Mouse (Mus musculus): ENCODE measurements around the gene Celf3. TPM values are rescaled to one million over a fixed set of nuclear protein-coding genes. Genes with fewer than 3 reads are reported as not detected.
A peak's percentile ranks its signal among the peaks of the same experiment; 100 is the strongest.

Celf3 gene
- polyA plus RNA-seq, 1 experiment from 2014 or later = 154 TPM

GRCm38 (mm10) chr3:94485922-94486321, 7.8 kb downstream of the Celf3 start:
- 65% methylated on average over 7 of the region's 7 CpGs for whole genome bisulfite sequencing
- peaks cover 44% of the 10 kb centered on the region for H3K4me1 ChIP-seq (ENCODE audit: control insufficient read depth, insufficient read depth, low read length)
- no peak overlapping the region for H3K4me3 ChIP-seq (ENCODE audit: low read depth, low read length)
- no peaks in the 10 kb centered on the region for H3K9me3 ChIP-seq (ENCODE audit: control insufficient read depth, low read length)
- no peak for DNase-seq (ENCODE audit: low spot score, missing footprints)
- H3K27ac ChIP-seq (ENCODE audit: low read depth, low read length) = no peak overlapping the region
- no peak for ATAC-seq (ENCODE audit: low FRiP score)
- peaks cover 9% of the 10 kb centered on the region; the same call in 1 of the 2 replicates for H3K36me3 ChIP-seq (ENCODE audit: control insufficient read depth, insufficient read depth, low read length)
- H3K9ac ChIP-seq (ENCODE audit: low read length) = no peak overlapping the region
- H3K4me2 ChIP-seq = no peak overlapping the region
- H3K27me3 ChIP-seq (ENCODE audit: control insufficient read depth, insufficient read depth, low read length) = no peaks in the 10 kb centered on the region

GRCm38 (mm10) chr3:94487581-94487980, 9.5 kb downstream of the Celf3 start:
- no peak for ATAC-seq (ENCODE audit: low FRiP score)
- H3K9me3 ChIP-seq (ENCODE audit: control insufficient read depth, low read length) = no peaks in the 10 kb centered on the region
- H3K27ac ChIP-seq (ENCODE audit: low read depth, low read length) = no peak overlapping the region

GRCm38 (mm10) chr3:94497162-94497561, 19.1 kb downstream of the Celf3 start:
- Histone ChIP-seq H3K27me3 (ENCODE audit: control insufficient read depth, insufficient read depth, low read length) (no peaks in the 10 kb centered on the region), H3K4me2 (no peak overlapping the region), H3K9me3 (ENCODE audit: control insufficient read depth, low read length) (no peaks in the 10 kb centered on the region), H3K36me3 (ENCODE audit: control insufficient read depth, insufficient read depth, low read length) (no peaks in the 10 kb centered on the region), H3K4me3 (ENCODE audit: low read depth, low read length) (no peak overlapping the region), H3K27ac (ENCODE audit: low read depth, low read length) (no peak overlapping the region), H3K4me1 (ENCODE audit: control insufficient read depth, insufficient read depth, low read length) (no peaks in the 10 kb centered on the region), H3K9ac (ENCODE audit: low read length) (no peak overlapping the region)
- 75% methylated on average over 4 of the region's 4 CpGs for WGBS
- DNase-seq (ENCODE audit: low spot score, missing footprints) = no peak
- ATAC-seq (ENCODE audit: low FRiP score) = no peak

More at GRCm38 (mm10) chr3:94487581-94487980, 9.5 kb downstream of the Celf3 start:
- H3K9ac ChIP-seq (ENCODE audit: low read length) = no peak overlapping the region
- no peak overlapping the region for H3K4me3 ChIP-seq (ENCODE audit: low read depth, low read length)
- H3K27me3 ChIP-seq (ENCODE audit: control insufficient read depth, insufficient read depth, low read length) = no peaks in the 10 kb centered on the region
- no peak for DNase-seq (ENCODE audit: low spot score, missing footprints)
- no peak overlapping the region for H3K4me2 ChIP-seq
- peaks cover 38% of the 10 kb centered on the region for H3K4me1 ChIP-seq (ENCODE audit: control insufficient read depth, insufficient read depth, low read length)
- 81% methylated on average over 6 of the region's 6 CpGs for WGBS
- peaks cover 9% of the 10 kb centered on the region; the same call in 1 of the 2 replicates for H3K36me3 ChIP-seq (ENCODE audit: control insufficient read depth, insufficient read depth, low read length)

- no peaks in the 10 kb centered on the region for H3K9me3 ChIP-seq (ENCODE audit: control insufficient read depth, low read length)
- no peaks in the 10 kb centered on the region for H3K27me3 ChIP-seq (ENCODE audit: control insufficient read depth, insufficient read depth, low read length)
- peak; percentile 72 for ATAC-seq (ENCODE audit: low FRiP score)
- 75% methylated on average over 3 of the region's 3 CpGs for WGBS
- peaks cover 5% of the 10 kb centered on the region; the same call in 1 of the 2 replicates for H3K36me3 ChIP-seq (ENCODE audit: control insufficient read depth, insufficient read depth, low read length)
- H3K4me3 ChIP-seq (ENCODE audit: low read depth, low read length) = no peak overlapping the region
- H3K9ac ChIP-seq (ENCODE audit: low read length) = no peak overlapping the region
- peak; percentile 89 for DNase-seq (ENCODE audit: low spot score, missing footprints)
- H3K4me2 ChIP-seq = no peak overlapping the region
- no peaks in the 10 kb centered on the region for H3K4me1 ChIP-seq (ENCODE audit: control insufficient read depth, insufficient read depth, low read length)
- no peak overlapping the region for H3K27ac ChIP-seq (ENCODE audit: low read depth, low read length)
These were observed 24.1 kb downstream of the Celf3 start for GRCm38 (mm10) chr3:94502243-94502642.

GRCm38 (mm10) chr3:94506664-94507063, 28.6 kb downstream of the Celf3 start:
- Histone ChIP-seq H3K9ac (ENCODE audit: low read length) (no peak overlapping the region), H3K4me2 (no peak overlapping the region), H3K36me3 (ENCODE audit: control insufficient read depth, insufficient read depth, low read length) (peaks cover 7% of the 10 kb centered on the region; the same call in 1 of the 2 replicates), H3K4me1 (ENCODE audit: control insufficient read depth, insufficient read depth, low read length) (no peaks in the 10 kb centered on the region), H3K4me3 (ENCODE audit: low read depth, low read length) (no peak overlapping the region), H3K27ac (ENCODE audit: low read depth, low read length) (no peak overlapping the region), H3K27me3 (ENCODE audit: control insufficient read depth, insufficient read depth, low read length) (no peaks in the 10 kb centered on the region), H3K9me3 (ENCODE audit: control insufficient read depth, low read length) (no peaks in the 10 kb centered on the region)
- DNase-seq (ENCODE audit: low spot score, missing footprints) (no peak), ATAC-seq (ENCODE audit: low FRiP score) (no peak)
- WGBS = 91% methylated on average over 1 of the region's 1 CpGs

- no peak for ATAC-seq (ENCODE audit: low FRiP score)
- no peak overlapping the region for H3K4me2 ChIP-seq
- no peaks in the 10 kb centered on the region for H3K4me1 ChIP-seq (ENCODE audit: control insufficient read depth, insufficient read depth, low read length)
- H3K36me3 ChIP-seq (ENCODE audit: control insufficient read depth, insufficient read depth, low read length) = peaks cover 2% of the 10 kb centered on the region; the same call in 1 of the 2 replicates
- no peak overlapping the region for H3K4me3 ChIP-seq (ENCODE audit: low read depth, low read length)
- H3K27me3 ChIP-seq (ENCODE audit: control insufficient read depth, insufficient read depth, low read length) = no peaks in the 10 kb centered on the region
- DNase-seq (ENCODE audit: low spot score, missing footprints) = no peak
- H3K9me3 ChIP-seq (ENCODE audit: control insufficient read depth, low read length) = no peaks in the 10 kb centered on the region
- H3K9ac ChIP-seq (ENCODE audit: low read length) = no peak overlapping the region
- H3K27ac ChIP-seq (ENCODE audit: low read depth, low read length) = no peak overlapping the region
- 64% methylated on average over 2 of the region's 2 CpGs for WGBS
These were observed 48.6 kb downstream of the Celf3 start for GRCm38 (mm10) chr3:94526731-94527130.

- Histone ChIP-seq H3K9me3 (ENCODE audit: control insufficient read depth, low read length) (no peaks in the 10 kb centered on the region), H3K9ac (ENCODE audit: low read length) (no peak overlapping the region), H3K27me3 (ENCODE audit: control insufficient read depth, insufficient read depth, low read length) (no peaks in the 10 kb centered on the region), H3K36me3 (ENCODE audit: control insufficient read depth, insufficient read depth, low read length) (no peaks in the 10 kb centered on the region), H3K27ac (ENCODE audit: low read depth, low read length) (no peak overlapping the region), H3K4me2 (no peak overlapping the region), H3K4me3 (ENCODE audit: low read depth, low read length) (no peak overlapping the region), H3K4me1 (ENCODE audit: control insufficient read depth, insufficient read depth, low read length) (no peaks in the 10 kb centered on the region)
- ATAC-seq (ENCODE audit: low FRiP score) (no peak), DNase-seq (ENCODE audit: low spot score, missing footprints) (no peak)
These were observed 55.9 kb downstream of the Celf3 start for GRCm38 (mm10) chr3:94533968-94534367.

GRCm38 (mm10) chr3:94537187-94537586, 59.1 kb downstream of the Celf3 start:
- Histone ChIP-seq H3K27ac (ENCODE audit: low read depth, low read length) (no peak overlapping the region), H3K27me3 (ENCODE audit: control insufficient read depth, insufficient read depth, low read length) (no peaks in the 10 kb centered on the region), H3K9ac (ENCODE audit: low read length) (no peak overlapping the region), H3K36me3 (ENCODE audit: control insufficient read depth, insufficient read depth, low read length) (no peaks in the 10 kb centered on the region), H3K4me3 (ENCODE audit: low read depth, low read length) (no peak overlapping the region), H3K4me1 (ENCODE audit: control insufficient read depth, insufficient read depth, low read length) (no peaks in the 10 kb centered on the region), H3K9me3 (ENCODE audit: control insufficient read depth, low read length) (no peaks in the 10 kb centered on the region), H3K4me2 (no peak overlapping the region)
- WGBS = 95% methylated on average over 3 of the region's 3 CpGs
- DNase-seq (ENCODE audit: low spot score, missing footprints) (peak; percentile 39), ATAC-seq (ENCODE audit: low FRiP score) (no peak)
